Mouse (Mus musculus): ENCODE results near the gene Nrf1. TPM values are rescaled to one million over a fixed set of nuclear protein-coding genes. Genes with fewer than 3 reads are reported as not detected.

The Nrf1 gene
- polyA plus RNA-seq, 1 experiment from 2014 or later: 60.9 TPM

DNA sequence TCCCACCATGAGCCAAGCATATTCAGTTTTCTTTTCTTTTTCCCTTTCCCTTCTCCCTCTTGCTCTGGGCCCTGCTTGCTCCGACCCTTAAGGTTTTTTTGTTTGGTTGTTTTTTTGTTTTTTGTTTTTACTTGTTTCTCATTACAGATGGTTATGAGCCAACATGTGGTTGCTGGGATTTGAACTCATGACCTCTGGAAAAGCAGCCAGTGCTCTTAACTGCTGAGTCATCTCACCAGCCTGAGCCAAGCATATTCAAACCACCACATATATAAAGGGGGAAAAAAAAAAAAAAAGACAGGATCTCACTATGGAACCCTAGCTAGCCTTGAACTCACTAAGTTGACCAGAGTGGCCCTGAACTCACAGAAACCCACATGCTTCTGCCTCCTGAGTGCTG lies 26.5 kb upstream of the Nrf1 start:
- Histone ChIP-seq H3K27me3 (ENCODE audit: control insufficient read depth, insufficient read depth, low read length) (no peaks in the 10 kb centered on the region), H3K9ac (replicated peaks; ENCODE audit: low read depth, low read length) (no peak overlapping the region), H3K27ac (ENCODE audit: low read length) (no peak overlapping the region), H3K4me2 (replicated peaks; ENCODE audit: low read depth, low read length) (no peak overlapping the region), H3K9me3 (ENCODE audit: control insufficient read depth, low read depth, low read length) (no peaks in the 10 kb centered on the region), H3K4me1 (ENCODE audit: control insufficient read depth, insufficient read depth, low read length) (no peaks in the 10 kb centered on the region), H3K36me3 (ENCODE audit: control insufficient read depth, insufficient read depth, low read length) (no peaks in the 10 kb centered on the region), H3K4me3 (ENCODE audit: low read depth, low read length) (no peak overlapping the region)
- ATAC-seq (ENCODE audit: insufficient number of reproducible peaks, insufficient read depth, low FRiP score, low read depth): no peak
- WGBS: 79% methylated on average over 1 of the region's 1 CpGs

- Histone ChIP-seq H3K27ac (ENCODE audit: low read length) (no peak overlapping the region), H3K27me3 (ENCODE audit: control insufficient read depth, insufficient read depth, low read length) (no peaks in the 10 kb centered on the region), H3K9ac (replicated peaks; ENCODE audit: low read depth, low read length) (no peak overlapping the region), H3K4me1 (ENCODE audit: control insufficient read depth, insufficient read depth, low read length) (no peaks in the 10 kb centered on the region), H3K9me3 (ENCODE audit: control insufficient read depth, low read depth, low read length) (no peaks in the 10 kb centered on the region), H3K4me2 (replicated peaks; ENCODE audit: low read depth, low read length) (no peak overlapping the region), H3K36me3 (ENCODE audit: control insufficient read depth, insufficient read depth, low read length) (no peaks in the 10 kb centered on the region), H3K4me3 (ENCODE audit: low read depth, low read length) (no peak overlapping the region)
- WGBS: 68% methylated on average over 5 of the region's 5 CpGs
- no peak for ATAC-seq (ENCODE audit: insufficient number of reproducible peaks, insufficient read depth, low FRiP score, low read depth)
Measured at GRCm38 (mm10) chr6:30021656-30022055, 26.1 kb upstream of the Nrf1 start.

DNA sequence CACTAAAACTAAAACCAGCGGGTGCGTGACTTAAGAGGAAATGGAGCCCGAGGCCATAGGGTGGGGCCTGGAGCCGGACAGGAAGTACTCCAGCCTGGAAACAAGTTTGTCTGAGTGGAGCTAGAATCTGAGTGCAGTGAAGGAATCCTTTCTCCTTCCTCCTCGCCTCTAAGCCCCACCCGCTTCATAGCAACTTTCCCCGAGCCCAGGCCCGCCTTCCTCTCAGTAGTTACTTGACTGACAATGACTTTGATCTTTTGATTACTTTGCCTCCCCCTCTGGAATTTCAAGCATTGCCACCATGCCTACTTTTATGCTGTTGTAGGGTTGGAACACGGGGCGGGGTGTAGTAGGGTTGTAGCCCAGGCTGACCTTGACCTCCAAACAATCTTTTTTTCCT lies 21.0 kb upstream of the Nrf1 start:
- Histone ChIP-seq H3K9ac (replicated peaks; ENCODE audit: low read depth, low read length) (no peak overlapping the region), H3K4me3 (ENCODE audit: low read depth, low read length) (no peak overlapping the region), H3K4me2 (replicated peaks; ENCODE audit: low read depth, low read length) (no peak overlapping the region), H3K27ac (ENCODE audit: low read length) (no peak overlapping the region; the same call in 1 of the 2 replicates), H3K27me3 (ENCODE audit: control insufficient read depth, insufficient read depth, low read length) (no peaks in the 10 kb centered on the region), H3K9me3 (ENCODE audit: control insufficient read depth, low read depth, low read length) (no peaks in the 10 kb centered on the region), H3K4me1 (ENCODE audit: control insufficient read depth, insufficient read depth, low read length) (no peaks in the 10 kb centered on the region), H3K36me3 (ENCODE audit: control insufficient read depth, insufficient read depth, low read length) (no peaks in the 10 kb centered on the region)
- ATAC-seq (ENCODE audit: insufficient number of reproducible peaks, insufficient read depth, low FRiP score, low read depth): peak; percentile 33; the same call in 1 of the 2 replicates
- WGBS: 36% methylated on average over 10 of the region's 10 CpGs

GRCm38 (mm10) chr6:30028358-30028757 lies 19.4 kb upstream of the Nrf1 start:
- Histone ChIP-seq H3K4me1 (ENCODE audit: control insufficient read depth, insufficient read depth, low read length) (no peaks in the 10 kb centered on the region), H3K4me3 (ENCODE audit: low read depth, low read length) (no peak overlapping the region), H3K4me2 (replicated peaks; ENCODE audit: low read depth, low read length) (no peak overlapping the region), H3K27me3 (ENCODE audit: control insufficient read depth, insufficient read depth, low read length) (no peaks in the 10 kb centered on the region), H3K36me3 (ENCODE audit: control insufficient read depth, insufficient read depth, low read length) (no peaks in the 10 kb centered on the region), H3K9ac (replicated peaks; ENCODE audit: low read depth, low read length) (no peak overlapping the region), H3K27ac (ENCODE audit: low read length) (no peak overlapping the region), H3K9me3 (ENCODE audit: control insufficient read depth, low read depth, low read length) (no peaks in the 10 kb centered on the region)
- 84% methylated on average over 4 of the region's 4 CpGs for WGBS
- ATAC-seq (ENCODE audit: insufficient number of reproducible peaks, insufficient read depth, low FRiP score, low read depth): no peak

DNA sequence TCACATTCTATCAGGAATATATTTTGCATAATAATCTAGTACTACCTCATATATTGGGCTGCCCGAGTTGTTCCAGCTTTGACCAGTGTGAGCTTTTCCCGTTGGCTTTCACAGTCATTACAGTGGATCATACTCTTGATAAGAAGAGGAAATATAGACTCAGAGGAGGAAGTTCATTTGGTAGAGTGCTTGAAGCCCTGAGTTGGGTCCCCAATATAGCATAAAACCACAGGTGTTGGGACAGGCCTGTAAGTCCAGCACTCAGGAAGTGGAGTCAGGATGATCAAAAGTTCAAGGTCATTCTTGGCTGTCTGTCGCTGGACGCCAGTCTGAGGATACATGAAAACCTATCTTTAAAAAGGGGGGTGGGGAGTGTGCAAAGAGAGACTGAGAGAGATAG lies 12.7 kb upstream of the Nrf1 start:
- Histone ChIP-seq H3K9ac (replicated peaks; ENCODE audit: low read depth, low read length) (no peak overlapping the region), H3K27ac (ENCODE audit: low read length) (no peak overlapping the region), H3K27me3 (ENCODE audit: control insufficient read depth, insufficient read depth, low read length) (no peaks in the 10 kb centered on the region), H3K36me3 (ENCODE audit: control insufficient read depth, insufficient read depth, low read length) (no peaks in the 10 kb centered on the region), H3K4me1 (ENCODE audit: control insufficient read depth, insufficient read depth, low read length) (no peaks in the 10 kb centered on the region), H3K4me3 (ENCODE audit: low read depth, low read length) (no peak overlapping the region), H3K9me3 (ENCODE audit: control insufficient read depth, low read depth, low read length) (no peaks in the 10 kb centered on the region), H3K4me2 (replicated peaks; ENCODE audit: low read depth, low read length) (no peak overlapping the region)
- WGBS: 83% methylated on average over 4 of the region's 4 CpGs
- ATAC-seq (ENCODE audit: insufficient number of reproducible peaks, insufficient read depth, low FRiP score, low read depth): no peak

- Histone ChIP-seq H3K9ac (replicated peaks; ENCODE audit: low read depth, low read length) (no peak overlapping the region), H3K4me2 (replicated peaks; ENCODE audit: low read depth, low read length) (no peak overlapping the region), H3K27me3 (ENCODE audit: control insufficient read depth, insufficient read depth, low read length) (no peaks in the 10 kb centered on the region), H3K4me3 (ENCODE audit: low read depth, low read length) (no peak overlapping the region), H3K4me1 (ENCODE audit: control insufficient read depth, insufficient read depth, low read length) (no peaks in the 10 kb centered on the region), H3K9me3 (ENCODE audit: control insufficient read depth, low read depth, low read length) (no peaks in the 10 kb centered on the region), H3K36me3 (ENCODE audit: control insufficient read depth, insufficient read depth, low read length) (no peaks in the 10 kb centered on the region), H3K27ac (ENCODE audit: low read length) (no peak overlapping the region)
- ATAC-seq (ENCODE audit: insufficient number of reproducible peaks, insufficient read depth, low FRiP score, low read depth): no peak
- WGBS: 31% methylated on average over 1 of the region's 1 CpGs
Measured at GRCm38 (mm10) chr6:30041498-30041897, 6.3 kb upstream of the Nrf1 start.

- no peak for ATAC-seq (ENCODE audit: insufficient number of reproducible peaks, insufficient read depth, low FRiP score, low read depth)
- no peak overlapping the region for H3K9ac ChIP-seq (replicated peaks; ENCODE audit: low read depth, low read length)
- H3K27me3 ChIP-seq (ENCODE audit: control insufficient read depth, insufficient read depth, low read length): no peaks in the 10 kb centered on the region
- H3K36me3 ChIP-seq (ENCODE audit: control insufficient read depth, insufficient read depth, low read length): no peaks in the 10 kb centered on the region
- no peak overlapping the region for H3K4me3 ChIP-seq (ENCODE audit: low read depth, low read length)
- 73% methylated on average over 3 of the region's 3 CpGs for WGBS
- no peaks in the 10 kb centered on the region for H3K9me3 ChIP-seq (ENCODE audit: control insufficient read depth, low read depth, low read length)
- H3K27ac ChIP-seq (ENCODE audit: low read length): no peak overlapping the region
- peaks cover 3% of the 10 kb centered on the region; the same call in 1 of the 2 replicates for H3K4me1 ChIP-seq (ENCODE audit: control insufficient read depth, insufficient read depth, low read length)
- H3K4me2 ChIP-seq (replicated peaks; ENCODE audit: low read depth, low read length): no peak overlapping the region
Measured at GRCm38 (mm10) chr6:30042483-30042882, 5.3 kb upstream of the Nrf1 start.

GRCm38 (mm10) chr6:30048163-30048500 lies 344 bp downstream of the Nrf1 start:
- Histone ChIP-seq H3K36me3 (ENCODE audit: control insufficient read depth, insufficient read depth, low read length) (no peaks in the 10 kb centered on the region; the same call in 1 of the 2 replicates), H3K4me3 (ENCODE audit: low read depth, low read length) (peak overlapping the region; percentile 97), H3K27ac (ENCODE audit: low read length) (peak overlapping the region; percentile 100), H3K4me1 (ENCODE audit: control insufficient read depth, insufficient read depth, low read length) (peaks cover 11% of the 10 kb centered on the region), H3K27me3 (ENCODE audit: control insufficient read depth, insufficient read depth, low read length) (no peaks in the 10 kb centered on the region), H3K9me3 (ENCODE audit: control insufficient read depth, low read depth, low read length) (no peaks in the 10 kb centered on the region), H3K9ac (replicated peaks; ENCODE audit: low read depth, low read length) (peak overlapping the region; percentile 100), H3K4me2 (replicated peaks; ENCODE audit: low read depth, low read length) (peak overlapping the region; percentile 68)
- ATAC-seq (ENCODE audit: insufficient number of reproducible peaks, insufficient read depth, low FRiP score, low read depth): no peak; the same call in 1 of the 2 replicates
- WGBS: 2% methylated on average over 36 of the region's 45 CpGs
